9 mouse cellular contexts compared by ENCODE assay signal in genomic region chr7:44524502-44524901, GRCm38 (mm10). TPM values are rescaled to one million over a fixed set of nuclear protein-coding genes. Genes with fewer than 3 reads are reported as not detected.
A peak's percentile ranks its signal among the peaks of the same experiment; 100 is the strongest.
DNase-seq lines count a peak whose midpoint lies in the region; ATAC-seq and TF ChIP-seq lines count a peak whose summit lies in the region.
"Had no signal": no experiment of that assay in that cellular context is flagged by ENCODE, and none has a peak within 500 bp of the region (broad histone marks: within the 10 kb centered on the region; RNA-seq: fewer than 3 reads in every experiment).

Mybpc2 (minus strand) TSS chr7:44524656.

- no peaks in the 10 kb centered on the region for H3K36me3 ChIP-seq in forebrain, postnatal 0 days (ENCODE audit: insufficient read depth)
- no peaks in the 10 kb centered on the region for H3K36me3 ChIP-seq in hindbrain, embryonic 11.5 days (ENCODE audit: control insufficient read depth, insufficient read depth, low read length)
- H3K36me3 ChIP-seq in limb, embryonic 13.5 days, result no peaks in the 10 kb centered on the region
- H3K36me3 ChIP-seq: liver, embryonic 15.5 days had no signal

- no peak for TF ChIP-seq CTCF in forebrain, postnatal 0 days (IDR thresholded peaks at IDR 0.05; ENCODE audit: low read depth)

- H3K4me1 ChIP-seq in forebrain, postnatal 0 days (ENCODE audit: insufficient read depth), result 0 out of 2 replicates have a peak, but pooled peaks cover 3% of the 10 kb centered on the region
- peaks cover 4% of the 10 kb centered on the region for H3K4me1 ChIP-seq in hindbrain, embryonic 11.5 days (replicated peaks; ENCODE audit: control insufficient read depth, insufficient read depth, low read length)
- peaks cover 17% of the 10 kb centered on the region for H3K4me1 ChIP-seq in limb, embryonic 13.5 days

- H3K9me3 ChIP-seq in forebrain, postnatal 0 days (ENCODE audit: low read length), result no peaks in the 10 kb centered on the region
- no peaks in the 10 kb centered on the region for H3K9me3 ChIP-seq in hindbrain, embryonic 11.5 days (ENCODE audit: control insufficient read depth, low read length)
- no peaks in the 10 kb centered on the region for H3K9me3 ChIP-seq in limb, embryonic 13.5 days
- H3K9me3 ChIP-seq: liver, embryonic 15.5 days had no signal

- 42% methylated on average over 12 of the region's 12 CpGs for WGBS in forebrain, postnatal 0 days
- 32% methylated on average over 12 of the region's 12 CpGs for WGBS in hindbrain, embryonic 11.5 days
- WGBS in limb, embryonic 13.5 days, result 27% methylated on average over 12 of the region's 12 CpGs

- H3K27me3 ChIP-seq in forebrain, postnatal 0 days (ENCODE audit: insufficient read depth, low read length), result no peaks in the 10 kb centered on the region
- H3K27me3 ChIP-seq in hindbrain, embryonic 11.5 days (ENCODE audit: control insufficient read depth, insufficient read depth, low read length), result peaks cover 34% of the 10 kb centered on the region
- peaks cover 89% of the 10 kb centered on the region for H3K27me3 ChIP-seq in limb, embryonic 13.5 days

- H3K9ac ChIP-seq in forebrain, postnatal 0 days, result no peak within 1 kb of the TSS
- 0 out of 2 replicates have a peak within 1 kb of the TSS, but pooled peaks have one; percentile 19 for H3K9ac ChIP-seq in hindbrain, embryonic 11.5 days (ENCODE audit: low read depth, low read length)
- peak within 1 kb of the TSS; percentile 31 for H3K9ac ChIP-seq in limb, embryonic 13.5 days
- H3K9ac ChIP-seq: liver, embryonic 15.5 days had no signal

- no peak for ATAC-seq in forebrain, postnatal 0 days
- no peak for ATAC-seq in hindbrain, embryonic 11.5 days (ENCODE audit: low FRiP score)
- ATAC-seq in limb, embryonic 13.5 days (ENCODE audit: low FRiP score, low read depth), result no peak

- peak; percentile 28 for DNase-seq in NIH3T3 (ENCODE audit: low read depth)
- DNase-seq in forebrain, postnatal 0 days, result no peak
- no peak for DNase-seq in hindbrain, embryonic 11.5 days (ENCODE audit: low spot score)
- no peak for DNase-seq in right cerebral cortex, postnatal 36 days (ENCODE audit: low spot score in 2 of 2)
- no peak for DNase-seq in urinary bladder, postnatal 25 days (ENCODE audit: low spot score)
- DNase-seq in layer of hippocampus, postnatal 25 days (ENCODE audit: extremely low spot score in 1 of 2, low spot score in 1 of 2), result no peak
- no peak for DNase-seq in cerebellum, adult 8-10 months

- peak within 1 kb of the TSS; percentile 26 for H3K4me2 ChIP-seq in forebrain, postnatal 0 days (ENCODE audit: low read depth)
- H3K4me2 ChIP-seq in hindbrain, embryonic 11.5 days (replicated peaks; ENCODE audit: low read depth, low read length), result 0 out of 2 replicates have a peak within 1 kb of the TSS, but pooled peaks have one; percentile 7
- peak within 1 kb of the TSS; percentile 14; the same call in 1 of the 2 replicates for H3K4me2 ChIP-seq in limb, embryonic 13.5 days (replicated peaks)
- H3K4me2 ChIP-seq: liver, embryonic 15.5 days had no signal

- H3K27ac ChIP-seq in forebrain, postnatal 0 days (ENCODE audit: low read depth, low read length), result no peak within 1 kb of the TSS
- no peak within 1 kb of the TSS for H3K27ac ChIP-seq in hindbrain, embryonic 11.5 days (ENCODE audit: low read depth, low read length)
- H3K27ac ChIP-seq in limb, embryonic 13.5 days, result no peak within 1 kb of the TSS
- H3K27ac ChIP-seq: liver, embryonic 15.5 days had no signal

- H3K4me3 ChIP-seq in forebrain, postnatal 0 days (ENCODE audit: low read depth, low read length), result 0 out of 2 replicates have a peak within 1 kb of the TSS, but pooled peaks have one; percentile 3
- no peak within 1 kb of the TSS for H3K4me3 ChIP-seq in hindbrain, embryonic 11.5 days (ENCODE audit: low read depth, low read length)
- H3K4me3 ChIP-seq in limb, embryonic 13.5 days, result peak within 1 kb of the TSS; percentile 3; the same call in 1 of the 2 replicates
- H3K4me3 ChIP-seq: liver, embryonic 15.5 days had no signal

RNA-seq across cellular contexts. Expression of gene Mybpc2, which starts in this region (rescaled TPM):
- 0.15 and 0.33 TPM in 2 replicates for total RNA-seq in forebrain, postnatal 0 days (2014; rRNA removed)
- 0.15 and 0.29 TPM in 2 replicates for polyA plus RNA-seq in forebrain, postnatal 0 days (2015; fragmentation: Nextera tagmentation; extraction: Ambion mirVana)
- polyA plus RNA-seq in hindbrain, embryonic 11.5 days (2014; fragmentation: Nextera tagmentation; extraction: Ambion mirVana), result 0.07 and 0.19 TPM in 2 replicates
- polyA plus RNA-seq in limb, embryonic 13.5 days (2015; fragmentation: Nextera tagmentation; extraction: Ambion mirVana), result 0.08 and 0.10 TPM in 2 replicates
- total RNA-seq in layer of hippocampus, postnatal 25 days (2021), result not detected
